Mouse (Mus musculus) heart, embryonic 15.5 days (tissue): ENCODE data around the gene Sapcd1. TPM values are rescaled to one million over a fixed set of nuclear protein-coding genes. Genes with fewer than 3 reads are reported as not detected.
"Not testable (repeated sequence)": the region's sequence is repeated elsewhere in the genome, so short reads cannot be mapped to it uniquely, and the experiment has no call there.

Experiments
- ATAC-seq: fragments of 200-750 bp; cut with Nextera tagmentation; replicated peaks from 2 replicates; pipeline ENCODE4 v1.8.0; 2017; ENCODE audit warnings: low read depth, moderate TSS enrichment; ENCODE audit not compliant: insufficient number of reproducible peaks, insufficient read depth, low FRiP score
- H3K27ac ChIP-seq: fragments of 300-500 bp; sonication (generic); 2 replicates; pipeline ENCODE4 v1.5.1; 2015; ENCODE audit warnings: mild to moderate bottlenecking, inconsistent platforms
- H3K27me3 ChIP-seq: fragments of 300-500 bp; sonication (generic); 2 replicates; pipeline ENCODE4 v1.6.1; 2015; ENCODE audit warnings: inconsistent platforms
- H3K36me3 ChIP-seq: fragments of 300-500 bp; sonication (generic); 2 replicates; pipeline ENCODE4 v1.6.1; 2015; ENCODE audit warnings: mild to moderate bottlenecking, inconsistent platforms
- H3K4me1 ChIP-seq: fragments of 300-500 bp; sonication (generic); replicated peaks from 2 replicates; pipeline ENCODE4 v1.6.1; 2015; ENCODE audit warnings: inconsistent platforms
- H3K4me2 ChIP-seq: fragments of 300-500 bp; sonication (generic); 2 replicates; pipeline ENCODE4 v1.6.1; 2015; ENCODE audit warnings: inconsistent platforms, mild to moderate bottlenecking, moderate library complexity
- H3K4me3 ChIP-seq: fragments of 300-500 bp; sonication (generic); 2 replicates; pipeline ENCODE4 v1.5.1; 2015; ENCODE audit warnings: mild to moderate bottlenecking, inconsistent platforms
- H3K9ac ChIP-seq: fragments of 300-500 bp; sonication (generic); 2 replicates; pipeline ENCODE4 v1.6.1; 2015; ENCODE audit warnings: mild to moderate bottlenecking, inconsistent platforms
- H3K9me3 ChIP-seq: fragments of 300-500 bp; sonication (generic); replicated peaks from 2 replicates; pipeline ENCODE4 v1.6.1; 2016; ENCODE audit warnings: inconsistent platforms
- WGBS: fragments of 180-500 bp; shearing (Covaris S2); methylation state at CpG from one replicate; pipeline ENCODE4 v1.1.7; 2015; ENCODE audit warnings: mixed read lengths; 5-methylcytosine and 5-hydroxymethylcytosine counted together
- polyA plus RNA-seq: library from polyadenylated mRNA; unstranded; fragments of >200 nt; fragmentation: Nextera tagmentation; extraction: Ambion mirVana; gene quantifications from 2 replicates; pipeline ENCODE4 v1.2.1, GENCODE M21; 2015

Sapcd1 gene
- polyA plus RNA-seq, 1 experiment from 2014 or later = 1.4 TPM

DNA sequence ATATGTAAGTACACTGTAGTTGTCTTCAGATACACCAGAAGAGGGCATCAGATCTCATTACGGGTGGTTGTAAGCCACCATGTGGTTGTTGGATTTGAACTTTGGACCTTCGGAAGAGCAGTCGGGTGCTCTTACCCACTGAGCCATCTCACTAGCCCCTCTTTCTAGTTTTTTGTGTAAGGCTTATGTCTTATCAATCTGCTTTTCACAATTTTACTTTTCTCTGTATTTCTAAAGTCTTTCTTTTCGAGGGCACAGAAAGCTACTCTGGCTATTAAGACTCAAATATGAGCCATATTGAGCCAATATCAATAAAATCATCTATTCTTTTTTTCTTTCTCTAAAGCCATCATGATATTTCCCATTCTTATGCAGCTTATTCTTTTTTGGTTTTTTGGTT lies 32.6 kb downstream of the Sapcd1 start:
- 0 out of 2 replicates have a peak, but pooled peaks cover 17% of the 10 kb centered on the region for H3K36me3 ChIP-seq
- H3K27me3 ChIP-seq, H3K9ac ChIP-seq, H3K27ac ChIP-seq, H3K9me3 ChIP-seq, ATAC-seq, H3K4me3 ChIP-seq, H3K4me2 ChIP-seq: not testable (repeated sequence)
- WGBS = 92% methylated on average over 4 of the region's 4 CpGs
- H3K4me1 ChIP-seq = peaks cover 33% of the 10 kb centered on the region

DNA sequence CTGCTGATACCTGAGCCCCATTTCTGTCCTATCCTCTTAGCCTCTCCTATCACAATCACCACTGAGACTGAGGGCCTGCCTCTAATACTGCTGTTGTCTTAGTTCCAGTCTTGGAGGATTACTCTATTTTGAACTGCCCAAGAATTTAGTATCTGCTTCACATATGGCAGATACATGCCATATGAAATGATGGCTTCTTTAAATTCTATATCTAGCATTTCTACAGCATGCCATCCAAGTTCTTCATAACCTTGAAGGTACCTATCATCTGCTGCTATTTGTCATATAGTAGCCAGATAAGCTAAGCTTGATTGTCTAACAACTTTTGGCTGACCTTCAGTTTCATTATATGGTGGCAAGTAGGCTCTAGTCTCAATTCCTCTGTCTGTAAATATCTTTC lies 33.1 kb downstream of the Sapcd1 start:
- no peak for ATAC-seq
- Histone ChIP-seq H3K36me3 (0 out of 2 replicates have a peak, but pooled peaks cover 17% of the 10 kb centered on the region), H3K4me2 (no peak overlapping the region), H3K9me3 (no peaks in the 10 kb centered on the region), H3K4me3 (no peak overlapping the region), H3K27ac (no peak overlapping the region), H3K9ac (no peak overlapping the region), H3K4me1 (peaks cover 29% of the 10 kb centered on the region), H3K27me3 (no peaks in the 10 kb centered on the region)

DNA sequence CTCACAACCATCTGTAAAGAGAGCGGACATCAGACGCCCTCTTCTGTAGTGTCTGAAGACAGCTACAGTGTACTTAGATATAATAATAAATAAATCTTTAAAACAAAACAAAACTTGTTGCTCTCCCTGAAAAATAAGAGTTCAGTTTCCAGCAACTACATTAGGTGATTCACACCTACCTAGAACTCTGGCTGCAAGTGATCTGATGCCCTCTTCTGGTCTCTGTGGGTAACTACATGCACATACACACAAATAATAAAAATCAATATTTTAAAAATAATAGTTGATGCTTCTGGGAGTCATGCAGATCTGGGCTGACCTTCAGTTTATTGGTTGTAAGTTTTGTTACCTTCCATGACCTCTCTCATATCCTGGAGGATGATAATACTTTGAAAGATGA lies 43.6 kb downstream of the Sapcd1 start:
- Histone ChIP-seq H3K9ac (no peak overlapping the region), H3K36me3 (peaks cover 23% of the 10 kb centered on the region), H3K27me3 (no peaks in the 10 kb centered on the region), H3K27ac (no peak overlapping the region), H3K4me1 (peaks cover 14% of the 10 kb centered on the region), H3K4me2 (no peak overlapping the region), H3K4me3 (no peak overlapping the region), H3K9me3 (no peaks in the 10 kb centered on the region)
- 81% methylated on average over 2 of the region's 2 CpGs for WGBS
- no peak for ATAC-seq

GRCm38 (mm10) chr17:34982328-34982727 lies 45.5 kb downstream of the Sapcd1 start:
- H3K9ac ChIP-seq = peak overlapping the region; percentile 93
- H3K4me2 ChIP-seq = peak overlapping the region; percentile 90
- no peak for ATAC-seq
- peak overlapping the region; percentile 99 for H3K27ac ChIP-seq
- H3K9me3 ChIP-seq = no peaks in the 10 kb centered on the region
- H3K36me3 ChIP-seq = peaks cover 16% of the 10 kb centered on the region
- H3K27me3 ChIP-seq = no peaks in the 10 kb centered on the region
- WGBS = 0% methylated on average over 15 of the region's 15 CpGs
- peak overlapping the region; percentile 89 for H3K4me3 ChIP-seq
- H3K4me1 ChIP-seq = peaks cover 14% of the 10 kb centered on the region

DNA sequence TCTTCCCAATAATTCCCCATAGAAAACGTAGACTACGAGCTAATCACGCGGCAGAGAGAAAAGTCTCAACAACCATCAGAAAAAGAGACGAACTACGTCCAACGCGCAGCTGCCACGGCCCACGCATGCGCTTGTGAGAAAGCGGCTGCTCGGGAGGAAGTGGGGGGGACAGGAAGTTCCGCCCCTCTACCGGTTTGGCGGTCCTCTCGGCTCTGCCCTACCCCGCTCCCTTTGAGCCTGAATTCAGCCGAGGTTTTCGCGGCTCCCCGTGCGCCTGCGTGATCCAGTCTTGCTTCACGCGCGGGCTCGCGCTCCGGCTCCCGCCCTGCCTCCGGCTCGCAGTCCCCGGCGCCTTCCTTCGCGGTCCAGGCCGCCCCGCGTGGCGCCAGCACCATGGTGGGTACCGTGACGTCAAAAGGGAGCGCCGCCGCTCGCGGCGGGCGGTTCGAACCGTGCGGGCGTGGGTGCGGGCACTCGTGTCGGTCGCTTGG lies 46.1 kb downstream of the Sapcd1 start, which contains the start of gene Lsm2:
Gene Lsm2 (plus strand): TSS at position 173 of the 491 bp plus-strand sequence.
- H3K27me3 ChIP-seq = no peaks in the 10 kb centered on the region
- H3K4me3 ChIP-seq = peak within 1 kb of the TSS; percentile 89
- peak within 1 kb of the TSS; percentile 93 for H3K9ac ChIP-seq
- H3K9me3 ChIP-seq = no peaks in the 10 kb centered on the region
- H3K36me3 ChIP-seq = peaks cover 16% of the 10 kb centered on the region
- peak within 1 kb of the TSS; percentile 90 for H3K4me2 ChIP-seq
- under 1% methylated on average over 58 of the region's 58 CpGs for WGBS
- H3K4me1 ChIP-seq = peaks cover 14% of the 10 kb centered on the region
- ATAC-seq = peak; percentile 95
- peak within 1 kb of the TSS; percentile 99 for H3K27ac ChIP-seq

GRCm38 (mm10) chr17:34980655-34981054 lies 47.2 kb downstream of the Sapcd1 start:
- Histone ChIP-seq H3K4me1 (peaks cover 14% of the 10 kb centered on the region), H3K9me3 (no peaks in the 10 kb centered on the region), H3K4me3 (peak overlapping the region; percentile 89), H3K9ac (peak overlapping the region; percentile 93), H3K27me3 (no peaks in the 10 kb centered on the region), H3K4me2 (peak overlapping the region; percentile 90), H3K27ac (peak overlapping the region; percentile 99), H3K36me3 (peaks cover 5% of the 10 kb centered on the region)
- ATAC-seq = no peak
- WGBS = 11% methylated on average over 2 of the region's 2 CpGs

- H3K27ac ChIP-seq = no peak overlapping the region
- H3K4me1 ChIP-seq = peaks cover 14% of the 10 kb centered on the region
- H3K9ac ChIP-seq = no peak overlapping the region
- no peaks in the 10 kb centered on the region for H3K36me3 ChIP-seq
- H3K27me3 ChIP-seq = no peaks in the 10 kb centered on the region
- no peak overlapping the region for H3K4me2 ChIP-seq
- no peaks in the 10 kb centered on the region for H3K9me3 ChIP-seq
- 87% methylated on average over 4 of the region's 4 CpGs for WGBS
- H3K4me3 ChIP-seq = no peak overlapping the region
- ATAC-seq = no peak
Observed at GRCm38 (mm10) chr17:34979631-34980030, 48.2 kb downstream of the Sapcd1 start.

DNA sequence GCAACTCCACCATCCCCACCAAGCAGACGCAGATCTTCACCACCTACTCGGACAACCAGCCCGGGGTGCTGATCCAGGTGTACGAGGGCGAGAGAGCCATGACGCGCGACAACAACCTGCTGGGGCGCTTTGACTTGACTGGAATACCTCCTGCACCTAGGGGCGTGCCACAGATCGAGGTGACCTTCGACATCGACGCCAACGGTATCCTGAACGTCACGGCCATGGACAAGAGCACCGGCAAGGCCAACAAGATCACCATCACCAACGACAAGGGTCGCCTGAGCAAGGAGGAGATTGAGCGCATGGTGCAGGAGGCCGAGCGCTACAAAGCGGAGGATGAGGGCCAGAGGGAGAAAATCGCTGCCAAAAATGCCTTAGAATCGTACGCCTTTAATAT lies 49.6 kb downstream of the Sapcd1 start:
- Histone ChIP-seq H3K4me1 (peaks cover 14% of the 10 kb centered on the region), H3K4me3 (no peak overlapping the region), H3K36me3 (no peaks in the 10 kb centered on the region), H3K9me3 (no peaks in the 10 kb centered on the region), H3K9ac (no peak overlapping the region), H3K27me3 (no peaks in the 10 kb centered on the region), H3K4me2 (no peak overlapping the region), H3K27ac (no peak overlapping the region)
- no peak for ATAC-seq
- 81% methylated on average over 27 of the region's 27 CpGs for WGBS

DNA sequence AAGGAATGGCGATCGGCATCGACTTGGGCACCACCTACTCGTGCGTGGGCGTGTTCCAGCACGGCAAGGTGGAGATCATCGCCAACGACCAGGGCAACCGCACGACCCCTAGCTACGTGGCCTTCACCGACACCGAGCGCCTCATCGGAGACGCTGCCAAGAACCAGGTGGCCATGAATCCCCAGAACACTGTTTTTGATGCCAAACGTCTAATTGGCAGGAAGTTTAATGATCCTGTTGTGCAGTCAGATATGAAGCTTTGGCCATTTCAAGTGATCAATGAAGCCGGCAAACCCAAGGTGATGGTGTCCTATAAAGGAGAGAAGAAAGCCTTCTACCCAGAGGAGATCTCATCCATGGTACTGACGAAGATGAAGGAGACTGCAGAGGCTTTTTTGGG lies 50.8 kb downstream of the Sapcd1 start:
- H3K27me3 ChIP-seq = no peaks in the 10 kb centered on the region
- no peaks in the 10 kb centered on the region for H3K36me3 ChIP-seq
- H3K27ac ChIP-seq = no peak overlapping the region
- H3K9ac ChIP-seq = no peak overlapping the region
- no peak overlapping the region for H3K4me2 ChIP-seq
- H3K4me3 ChIP-seq = no peak overlapping the region
- 91% methylated on average over 20 of the region's 20 CpGs for WGBS
- no peak for ATAC-seq
- H3K4me1 ChIP-seq = peaks cover 11% of the 10 kb centered on the region
- H3K9me3 ChIP-seq = no peaks in the 10 kb centered on the region

Other genes with a start within 250 kb of the Sapcd1 start
- 0.93 TPM in 1 of 2 replicates, not detected in the other for gene Cyp21a1, start 223.5 kb downstream of the Sapcd1 start, polyA plus RNA-seq
- 19.4 and 23.4 TPM in 2 replicates for gene Stk19, start 191.1 kb downstream of the Sapcd1 start, polyA plus RNA-seq
- 32.0 and 40.8 TPM in 2 replicates for gene Dxo, start 191.0 kb downstream of the Sapcd1 start, polyA plus RNA-seq
- gene Skiv2l, start 177.8 kb downstream of the Sapcd1 start, polyA plus RNA-seq = 23.6 and 35.9 TPM in 2 replicates
- gene Nelfe, start 177.6 kb downstream of the Sapcd1 start, polyA plus RNA-seq = 53.3 and 70.9 TPM in 2 replicates
- gene Cfb, start 165.5 kb downstream of the Sapcd1 start, polyA plus RNA-seq = 1.8 and 4.3 TPM in 2 replicates
- 1.1 and 1.8 TPM in 2 replicates for gene Zbtb12, start 148.5 kb downstream of the Sapcd1 start, polyA plus RNA-seq
- not detected in 2 replicates for gene Gm20547, start 146.0 kb downstream of the Sapcd1 start, polyA plus RNA-seq
- 2.0 and 3.3 TPM in 2 replicates for gene C2, start 129.8 kb downstream of the Sapcd1 start, polyA plus RNA-seq
- gene Ehmt2, start 129.5 kb downstream of the Sapcd1 start, polyA plus RNA-seq = 31.7 and 48.8 TPM in 2 replicates
- 0.08 TPM in 1 of 2 replicates, not detected in the other for gene Slc44a4, start 113.5 kb downstream of the Sapcd1 start, polyA plus RNA-seq
- gene Neu1, start 96.8 kb downstream of the Sapcd1 start, polyA plus RNA-seq = 16.1 and 19.9 TPM in 2 replicates
- 0.16 and 0.30 TPM in 2 replicates for gene Hspa1b, start 68.8 kb downstream of the Sapcd1 start, polyA plus RNA-seq
- not detected in 2 replicates for gene Gm20481, start 58.1 kb downstream of the Sapcd1 start, polyA plus RNA-seq
- 3.5 and 4.8 TPM in 2 replicates for gene Hspa1a, start 55.9 kb downstream of the Sapcd1 start, polyA plus RNA-seq
- gene Hspa1l, start 55.3 kb downstream of the Sapcd1 start, polyA plus RNA-seq = 2.1 and 2.6 TPM in 2 replicates
- gene Lsm2, start 46.2 kb downstream of the Sapcd1 start, polyA plus RNA-seq = 116 and 132 TPM in 2 replicates
- gene Vars, start 27.0 kb downstream of the Sapcd1 start, polyA plus RNA-seq = 43.0 and 89.7 TPM in 2 replicates
- gene Vwa7, start 11.4 kb downstream of the Sapcd1 start, polyA plus RNA-seq = 0.24 and 0.31 TPM in 2 replicates
- gene Msh5, start 18.7 kb upstream of the Sapcd1 start, polyA plus RNA-seq = 2.7 and 3.8 TPM in 2 replicates
- gene Clic1, start 21.9 kb upstream of the Sapcd1 start, polyA plus RNA-seq = 307 and 332 TPM in 2 replicates
- 168 and 202 TPM in 2 replicates for gene Ddah2, start 31.0 kb upstream of the Sapcd1 start, polyA plus RNA-seq
- 0.14 TPM in 1 of 2 replicates, not detected in the other for gene Ly6g6c, start 37.4 kb upstream of the Sapcd1 start, polyA plus RNA-seq
- gene Mpig6b, start 38.2 kb upstream of the Sapcd1 start, polyA plus RNA-seq = 0.77 and 0.81 TPM in 2 replicates
- gene Ly6g6e, start 48.9 kb upstream of the Sapcd1 start, polyA plus RNA-seq = 0.29 and 0.31 TPM in 2 replicates
- 2.2 and 2.4 TPM in 2 replicates for gene Ly6g6d, start 50.0 kb upstream of the Sapcd1 start, polyA plus RNA-seq
- 0.16 and 0.29 TPM in 2 replicates for gene Ly6g6f, start 57.6 kb upstream of the Sapcd1 start, polyA plus RNA-seq
- 64.7 and 80.1 TPM in 2 replicates for gene Abhd16a, start 61.2 kb upstream of the Sapcd1 start, polyA plus RNA-seq
- 0.41 TPM in 1 of 2 replicates, not detected in the other for gene Ly6g5c, start 80.3 kb upstream of the Sapcd1 start, polyA plus RNA-seq
- gene Ly6g5b, start 87.4 kb upstream of the Sapcd1 start, polyA plus RNA-seq = 0.31 and 0.66 TPM in 2 replicates
- gene Gpank1, start 93.4 kb upstream of the Sapcd1 start, polyA plus RNA-seq = 10.0 and 13.8 TPM in 2 replicates
- gene Csnk2b, start 94.0 kb upstream of the Sapcd1 start, polyA plus RNA-seq = 200 and 211 TPM in 2 replicates
- gene D17H6S53E, start 98.4 kb upstream of the Sapcd1 start, polyA plus RNA-seq = 10.1 and 11.2 TPM in 2 replicates
- gene Apom, start 104.0 kb upstream of the Sapcd1 start, polyA plus RNA-seq = 0.57 and 4.7 TPM in 2 replicates
- 40.8 and 44.0 TPM in 2 replicates for gene Bag6, start 107.2 kb upstream of the Sapcd1 start, polyA plus RNA-seq
- 95.1 and 142 TPM in 2 replicates for gene Prrc2a, start 136.9 kb upstream of the Sapcd1 start, polyA plus RNA-seq
- 7.5 and 9.6 TPM in 2 replicates for gene Aif1, start 148.1 kb upstream of the Sapcd1 start, polyA plus RNA-seq
- gene Lst1, start 160.4 kb upstream of the Sapcd1 start, polyA plus RNA-seq = 8.1 and 12.2 TPM in 2 replicates
- gene Ltb, start 166.4 kb upstream of the Sapcd1 start, polyA plus RNA-seq = 1.5 and 4.8 TPM in 2 replicates
- gene Tnf, start 174.0 kb upstream of the Sapcd1 start, polyA plus RNA-seq = 0.43 TPM in 1 of 2 replicates, not detected in the other
- gene Lta, start 177.3 kb upstream of the Sapcd1 start, polyA plus RNA-seq = 0.09 and 0.62 TPM in 2 replicates
- gene Gm16181, start 192.8 kb upstream of the Sapcd1 start, polyA plus RNA-seq = 0.35 and 0.48 TPM in 2 replicates
- 8.9 and 9.4 TPM in 2 replicates for gene Atp6v1g2, start 205.6 kb upstream of the Sapcd1 start, polyA plus RNA-seq
- gene Nfkbil1, start 207.8 kb upstream of the Sapcd1 start, polyA plus RNA-seq = 7.8 and 9.1 TPM in 2 replicates
- gene Ddx39b, start 213.7 kb upstream of the Sapcd1 start, polyA plus RNA-seq = 213 and 268 TPM in 2 replicates
- 56.6 and 101 TPM in 2 replicates for gene H2-D1, start 234.7 kb upstream of the Sapcd1 start, polyA plus RNA-seq